Mouse (Mus musculus) kidney, postnatal 14 days (tissue): ENCODE results near the gene Stac2.
A peak's percentile ranks its signal among the peaks of the same experiment; 100 is the strongest.

Experiments used
- DNase-seq: peaks from one replicate; pipeline ENCODE4 v3.0.0; 2022; ENCODE audit warnings: mixed read lengths

Stac2 gene

DNA sequence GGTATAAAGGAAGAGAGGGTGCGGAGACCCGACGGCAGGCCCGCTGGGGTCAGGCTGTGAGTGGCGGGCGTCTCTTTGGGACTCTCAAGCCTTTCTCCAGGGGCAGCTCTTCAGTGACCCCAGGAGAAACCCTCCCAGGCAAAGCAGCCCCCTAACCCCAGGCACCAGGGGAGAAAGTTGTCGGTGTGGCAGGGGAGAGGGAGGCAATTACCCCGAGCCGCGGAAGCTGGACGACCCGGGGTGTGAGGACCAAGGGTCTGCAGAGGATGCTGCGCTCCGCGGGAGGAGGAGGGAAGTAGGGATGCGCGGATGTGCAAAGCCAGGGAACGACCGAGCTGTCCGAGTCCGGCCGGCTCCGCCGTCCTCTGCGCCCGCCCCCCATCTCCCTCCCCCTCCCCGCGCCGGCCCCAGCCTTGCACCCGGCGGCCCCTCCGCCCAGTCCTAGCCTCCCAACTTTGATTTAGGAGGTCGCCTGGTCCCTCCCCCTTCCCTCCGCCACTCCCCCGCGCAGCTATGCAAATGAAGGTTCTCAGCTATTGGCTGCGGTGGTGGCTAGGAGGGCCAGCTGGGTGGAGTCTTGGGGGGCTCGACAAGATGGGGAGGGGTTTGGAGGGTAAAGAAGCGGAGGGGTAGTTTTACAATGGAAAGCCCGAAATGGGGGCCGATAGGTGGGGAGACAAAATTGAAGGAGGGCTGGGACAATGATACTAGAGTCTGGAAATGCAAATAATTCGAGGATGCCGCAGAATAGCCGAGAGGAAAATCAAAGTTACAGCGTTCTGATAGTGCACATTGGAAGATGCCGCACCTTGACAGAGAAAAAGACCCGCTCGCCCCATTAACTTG lies at the start of gene Stac2:
TSS of gene Stac2 (minus strand) at position 474 of the 846 bp plus-strand sequence.
- peak; percentile 88 for DNase-seq

DNA sequence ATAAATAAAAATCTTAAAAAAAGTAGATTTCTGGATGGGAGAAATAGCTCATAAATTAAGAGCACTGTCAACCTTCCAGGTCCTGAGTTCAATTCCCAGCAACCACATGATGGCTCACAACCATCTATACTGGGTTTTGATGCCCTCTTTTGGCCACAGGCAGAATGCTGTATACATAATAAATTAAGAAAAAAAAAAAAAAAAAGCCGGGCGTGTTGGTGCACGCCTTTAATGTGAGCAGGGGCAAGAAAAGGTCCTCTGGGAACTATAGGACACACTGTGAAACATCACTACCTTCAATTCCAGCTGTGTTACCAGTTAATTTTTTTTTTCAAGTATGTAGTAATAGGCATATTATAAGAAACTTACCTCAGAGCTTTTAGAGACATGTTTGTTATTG lies 48.1 kb upstream of the Stac2 start:
- no peak for DNase-seq

DNA sequence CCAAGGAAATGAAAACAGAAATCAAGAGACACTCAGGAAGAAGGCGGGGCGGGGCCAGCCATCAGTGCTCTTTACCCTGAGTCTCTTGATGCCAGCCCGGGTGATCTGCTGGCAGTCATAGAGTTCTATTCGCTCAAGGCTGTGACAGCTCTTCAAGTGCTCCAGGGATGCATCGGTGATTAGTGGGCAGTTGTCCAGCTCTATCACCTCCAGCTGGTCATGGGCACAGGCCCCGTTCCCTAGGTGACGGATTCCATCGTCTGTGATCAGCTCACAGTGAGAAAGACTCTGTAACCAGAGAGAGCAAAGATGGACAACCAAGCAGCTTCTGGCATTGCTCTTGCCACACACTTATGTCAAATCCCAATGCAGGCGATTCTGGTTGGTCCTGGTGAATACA lies 37.3 kb upstream of the Stac2 start:
- DNase-seq, result no peak

DNA sequence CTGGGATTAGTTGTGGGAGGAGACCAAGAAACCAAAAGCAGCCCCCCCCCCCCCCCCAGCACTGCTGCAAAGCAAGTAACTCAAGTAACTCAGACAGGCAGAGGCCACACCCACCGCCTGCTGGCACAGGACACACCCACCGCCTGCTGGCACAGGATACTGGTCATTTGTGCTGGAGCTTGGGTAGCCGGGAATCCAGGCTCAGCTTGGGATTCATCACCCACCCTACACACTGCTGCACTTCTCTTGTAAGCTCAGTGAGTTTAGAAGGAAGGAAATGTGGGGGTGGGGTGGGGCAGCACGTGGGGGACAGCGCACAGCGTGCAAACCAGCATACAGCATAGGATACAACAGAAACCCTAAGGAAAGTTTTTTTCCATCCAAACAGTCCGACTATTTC lies 35.0 kb upstream of the Stac2 start:
- peak; percentile 45 for DNase-seq

DNA sequence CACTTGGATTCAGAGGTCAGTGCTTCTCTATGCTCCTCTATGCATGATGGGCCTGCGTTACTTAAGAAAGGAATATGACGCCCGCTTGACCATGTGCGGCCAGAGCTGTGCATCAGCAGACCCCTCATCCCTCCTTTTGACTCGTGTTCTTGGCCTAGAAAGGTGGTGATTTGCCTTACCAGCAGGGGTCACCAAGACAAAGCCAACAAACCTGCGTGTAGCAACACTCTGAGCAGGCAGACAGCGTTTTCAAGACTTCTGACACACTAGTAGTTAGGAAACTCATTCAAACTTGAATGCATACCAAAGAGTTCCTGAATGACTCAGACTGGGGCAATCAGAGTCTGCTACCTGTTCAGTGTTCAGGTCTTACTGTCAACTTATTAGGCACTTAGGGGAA lies 33.3 kb upstream of the Stac2 start:
- no peak for DNase-seq

DNA sequence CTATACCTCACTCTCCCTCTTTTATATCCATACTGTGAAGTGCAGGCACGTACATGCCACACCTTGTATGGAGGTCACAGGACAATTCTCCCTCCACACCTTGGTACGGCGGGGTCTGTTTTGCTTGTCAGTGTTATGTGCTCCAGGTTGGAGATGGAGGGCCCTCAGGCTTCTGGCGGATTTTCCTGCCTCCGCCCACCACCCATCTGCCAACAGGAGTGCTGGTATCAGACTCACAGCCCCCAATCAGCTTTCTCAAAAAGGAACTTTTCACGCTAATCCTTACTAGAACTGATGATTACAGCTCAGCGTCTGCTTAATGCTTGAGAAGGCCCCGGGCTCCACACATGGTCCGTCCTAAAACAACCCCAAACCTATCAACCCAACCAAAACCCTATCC lies 32.9 kb upstream of the Stac2 start:
- no peak for DNase-seq

DNA sequence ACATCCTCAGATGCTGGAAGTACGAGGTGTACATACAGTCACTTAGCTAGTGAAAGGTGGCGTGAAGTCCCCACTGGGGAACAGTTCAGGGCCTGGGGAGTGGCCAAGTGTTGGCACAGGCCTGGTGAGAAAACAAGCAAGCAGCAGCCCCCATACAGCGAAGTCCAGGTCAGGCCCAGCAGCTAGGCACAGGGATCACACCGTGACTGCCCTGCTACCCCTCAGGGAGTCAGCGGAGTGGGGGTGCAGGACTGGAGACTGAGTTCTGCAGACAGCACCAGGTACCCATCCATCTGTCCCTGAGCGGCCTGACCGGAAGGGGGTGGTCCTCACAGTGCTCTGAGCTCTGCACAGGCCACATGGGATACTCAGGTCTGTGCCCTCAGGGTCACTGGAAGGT lies 29.5 kb upstream of the Stac2 start:
- DNase-seq, result no peak

DNA sequence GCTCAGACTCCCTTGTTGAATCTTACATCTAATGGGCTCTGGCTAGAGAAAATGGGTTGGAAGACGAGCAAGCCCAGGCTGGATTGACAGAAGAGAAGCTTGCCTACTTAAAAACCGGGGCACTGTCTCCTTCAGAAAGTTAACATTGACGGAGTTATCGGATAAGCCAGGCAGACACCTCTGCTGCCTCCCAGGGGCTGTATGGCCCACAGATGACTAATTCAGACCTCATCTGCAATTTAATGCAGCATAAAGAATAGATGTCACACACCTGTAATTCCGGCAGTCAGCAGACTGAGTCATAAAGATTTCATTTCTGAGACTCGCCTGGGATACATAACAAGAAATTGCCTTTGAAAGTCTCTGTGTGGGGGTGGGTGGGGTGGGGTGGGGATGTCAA lies 27.2 kb upstream of the Stac2 start:
- no peak for DNase-seq

DNA sequence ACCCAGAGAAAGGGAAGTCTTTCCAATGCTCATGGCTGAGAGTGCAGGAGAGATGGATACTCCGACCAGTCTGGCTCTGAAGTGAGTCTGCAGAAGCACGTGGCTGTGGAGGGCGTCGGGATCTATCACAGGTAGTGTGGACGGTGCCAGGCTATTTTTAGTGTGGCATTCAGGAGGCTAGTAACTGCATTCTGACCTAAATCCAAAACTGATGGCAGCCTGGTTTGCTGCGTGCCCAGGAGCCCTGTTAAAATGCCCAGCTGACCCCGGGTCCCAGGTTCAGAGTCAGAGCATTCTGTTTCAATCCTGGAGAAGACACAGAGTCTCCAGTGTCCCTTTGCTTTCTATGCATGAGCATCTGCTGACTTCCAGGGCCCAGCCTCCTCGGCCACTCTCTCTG lies 23.8 kb upstream of the Stac2 start:
- no peak for DNase-seq

DNA sequence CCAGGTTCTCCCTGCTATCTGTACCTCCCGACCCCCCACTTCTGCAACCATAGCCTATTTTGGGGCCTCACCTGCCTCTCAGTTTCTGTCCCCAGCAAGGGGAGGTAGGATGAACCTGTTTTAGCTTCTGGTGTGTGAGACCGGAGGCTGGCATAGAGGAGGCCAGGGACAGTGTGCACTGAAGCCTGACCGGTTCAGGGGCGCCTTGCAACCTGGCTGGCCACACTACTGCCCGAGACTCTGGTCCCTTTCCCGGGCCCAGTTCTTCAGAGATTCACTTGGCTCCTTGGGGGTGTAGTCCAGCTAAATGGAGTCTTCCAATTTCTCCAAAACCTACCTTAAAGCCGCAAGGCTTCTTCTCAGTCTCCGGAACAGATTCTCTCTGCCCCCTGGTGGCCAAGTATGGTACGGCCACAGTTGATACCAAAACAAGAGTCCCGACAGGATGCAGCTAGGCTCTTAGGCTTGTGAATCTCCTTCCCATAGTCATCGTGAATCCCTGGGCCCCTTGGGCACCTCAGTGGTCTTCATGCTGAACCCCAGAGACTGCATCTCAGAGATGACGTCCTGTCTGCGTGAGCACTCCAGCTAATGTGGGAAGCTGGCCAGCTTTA lies 22.0 kb upstream of the Stac2 start:
- DNase-seq, result peak; percentile 87

DNA sequence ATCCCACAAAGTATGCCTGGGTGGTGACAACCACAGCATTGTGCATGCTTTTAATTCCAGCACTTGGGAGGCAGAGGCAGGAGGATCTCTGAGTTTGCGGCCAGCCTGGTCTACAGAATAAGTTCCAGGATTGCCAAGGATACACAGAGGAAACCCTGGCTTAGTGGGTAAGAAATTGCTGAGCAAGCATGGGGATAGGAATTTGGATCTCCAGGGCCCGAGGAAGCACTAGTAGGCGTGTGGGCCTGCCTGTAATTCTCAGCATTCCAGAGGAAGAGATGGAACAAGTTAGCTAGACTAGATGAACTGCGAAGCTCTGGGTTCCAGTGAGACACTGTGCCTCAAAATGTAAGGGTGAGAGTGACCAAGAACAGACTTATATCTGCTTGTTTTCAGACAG lies 20.2 kb upstream of the Stac2 start:
- no peak for DNase-seq

DNA sequence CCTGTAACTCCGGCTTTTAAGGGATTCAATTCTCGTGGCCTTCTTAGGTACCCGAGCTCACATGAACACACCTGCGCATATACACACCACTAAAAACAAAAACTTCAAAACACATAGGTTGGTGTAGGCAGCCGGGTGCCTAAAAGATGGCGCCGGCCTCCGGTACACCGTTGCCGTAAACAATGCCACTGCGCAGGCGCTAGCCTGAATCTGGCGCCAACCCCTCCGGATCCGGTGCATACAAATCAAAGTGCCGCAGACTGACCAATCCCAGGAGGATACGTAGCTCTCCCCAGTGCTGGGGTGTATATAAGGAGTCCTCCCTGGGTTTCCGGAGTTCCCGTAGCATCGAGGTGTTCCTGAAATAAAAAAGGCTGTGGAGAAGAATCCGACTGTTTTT lies 14.0 kb upstream of the Stac2 start:
- no peak for DNase-seq

DNA sequence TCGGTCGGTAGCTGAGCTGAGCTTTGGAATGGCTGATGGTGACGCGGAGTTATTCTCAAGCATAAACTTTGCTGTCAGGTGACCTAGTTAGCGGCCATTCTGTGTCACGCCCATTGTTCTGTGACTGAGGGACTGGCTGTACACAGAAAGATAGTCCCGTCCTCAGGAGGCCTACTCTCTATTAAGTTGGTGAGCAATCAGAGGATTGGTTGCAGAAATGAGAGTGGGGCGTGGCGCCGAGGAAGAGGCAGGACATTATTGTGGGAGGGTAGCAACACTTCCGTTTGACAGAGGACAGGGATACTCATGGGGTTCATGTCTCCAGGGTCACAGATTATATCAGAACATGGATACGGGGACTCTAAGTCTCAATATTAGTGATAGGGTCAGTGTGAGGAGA lies 12.9 kb upstream of the Stac2 start:
- DNase-seq, result no peak

DNA sequence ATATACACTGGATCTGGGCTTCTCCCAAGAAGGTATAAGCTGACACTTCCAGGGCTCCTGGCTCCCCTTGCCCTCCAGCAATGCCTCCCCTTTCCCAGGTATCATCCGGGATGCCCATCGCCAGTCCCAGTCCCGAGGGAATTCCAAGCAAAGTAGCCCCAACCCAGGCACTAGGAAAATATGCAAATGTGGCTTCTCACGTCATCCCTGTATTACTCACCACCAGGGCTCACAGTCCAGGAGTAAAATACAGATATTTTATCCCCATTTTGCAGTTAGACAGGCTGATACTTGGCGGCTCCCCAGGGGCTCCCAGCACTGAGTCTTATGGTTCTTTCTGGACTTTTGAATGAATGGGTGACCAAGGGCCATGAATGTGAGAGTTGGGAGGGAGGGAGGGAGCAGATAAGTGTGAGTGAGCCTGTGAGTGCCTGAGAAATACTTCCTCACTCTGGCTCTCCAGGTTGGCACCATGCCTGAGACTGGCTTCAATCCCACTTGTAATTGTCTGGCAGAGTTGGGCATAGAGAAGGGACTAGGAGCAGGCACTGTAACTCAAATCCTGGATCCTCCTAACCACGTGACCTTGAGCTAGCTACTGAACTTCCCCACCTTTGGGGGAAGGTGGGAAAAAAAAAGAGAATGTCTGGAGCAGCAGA lies 8.8 kb upstream of the Stac2 start:
- DNase-seq, result peak; percentile 25

DNA sequence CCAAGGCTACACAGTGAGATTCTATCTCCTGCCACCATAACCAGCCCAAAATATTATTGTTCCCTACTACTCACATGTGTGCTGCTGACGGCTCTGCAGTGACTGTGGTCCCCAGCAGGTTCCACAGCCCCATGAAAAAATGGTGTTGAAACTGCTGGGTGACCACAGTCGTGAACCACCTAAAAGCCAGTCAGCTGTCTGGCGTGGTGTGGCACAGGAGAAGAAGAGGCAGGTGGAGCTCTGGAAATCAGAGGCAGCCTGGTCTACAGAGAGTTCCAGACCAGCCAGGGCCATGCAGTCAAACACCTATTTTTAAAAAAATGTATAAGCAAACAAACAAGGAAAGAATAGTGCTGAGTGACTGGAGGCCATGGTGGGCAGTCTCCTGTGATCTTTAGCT lies 8.2 kb upstream of the Stac2 start:
- no peak for DNase-seq

DNA sequence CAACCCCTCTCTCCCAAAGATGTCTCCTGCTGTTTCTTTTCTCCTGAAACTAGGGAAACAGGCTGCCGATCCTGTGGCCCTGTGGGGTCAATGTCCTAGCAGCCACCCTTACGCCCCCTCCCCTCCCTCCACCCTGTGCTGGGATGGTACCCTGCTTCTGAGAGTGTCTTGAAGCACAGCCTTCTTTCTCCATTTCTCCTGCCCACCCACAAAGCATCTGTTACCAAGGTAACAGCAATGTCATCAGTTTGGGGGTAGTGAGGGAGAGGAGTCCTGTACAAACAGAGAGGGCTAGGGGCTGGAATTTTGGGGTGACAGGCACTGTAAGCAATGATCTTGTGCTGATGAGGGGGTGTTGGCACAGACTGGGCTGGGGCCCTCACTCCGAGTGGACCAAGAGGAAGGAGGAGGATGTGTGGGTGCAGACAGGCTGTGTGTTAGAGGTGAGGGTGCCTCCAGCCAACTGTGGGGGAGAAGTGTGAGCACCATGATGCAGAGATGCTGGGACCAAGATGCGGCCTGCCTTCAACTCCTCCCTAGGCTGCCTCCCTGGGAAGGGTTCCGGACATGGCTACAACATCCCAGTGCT lies 6.9 kb upstream of the Stac2 start:
- no peak for DNase-seq

DNA sequence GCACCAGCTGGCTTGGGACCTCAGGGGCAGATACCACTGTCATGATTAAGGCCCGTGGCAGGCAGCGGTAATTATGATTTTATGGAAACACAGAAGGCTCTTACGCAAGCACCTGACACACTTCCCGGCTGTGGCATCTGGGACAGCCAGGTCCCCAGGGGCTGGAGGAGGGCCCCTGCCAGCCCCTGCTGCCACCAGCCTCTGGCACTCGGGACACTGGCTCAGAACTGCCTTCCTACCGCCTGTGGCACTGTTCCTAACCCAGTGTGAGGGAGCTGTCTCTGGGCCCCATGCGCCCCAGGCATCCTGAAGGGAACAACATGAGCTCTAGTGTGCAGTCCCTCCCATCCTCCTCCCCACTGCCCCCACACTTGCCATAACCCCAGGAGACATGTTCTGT lies 6.4 kb upstream of the Stac2 start:
- no peak for DNase-seq

DNA sequence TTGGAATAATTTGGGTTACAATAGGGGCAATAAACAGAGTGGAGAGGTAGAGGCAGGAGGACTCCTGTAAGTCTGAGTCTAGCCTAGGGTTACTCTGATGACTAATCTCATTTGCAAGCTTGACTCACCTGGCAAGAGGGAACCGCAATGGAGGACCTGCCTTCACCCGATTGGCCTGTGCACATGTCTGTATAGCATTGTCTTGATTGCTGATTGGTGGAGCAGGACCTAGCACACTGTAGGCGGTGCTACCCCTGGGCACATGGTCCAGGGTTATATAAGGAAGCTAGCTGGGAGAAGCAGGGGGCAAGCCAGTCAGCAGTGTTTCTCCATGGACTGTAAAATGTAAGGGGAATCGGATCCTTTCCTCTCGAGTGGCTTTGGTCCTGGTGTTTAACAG lies 4.7 kb upstream of the Stac2 start:
- DNase-seq, result no peak

DNA sequence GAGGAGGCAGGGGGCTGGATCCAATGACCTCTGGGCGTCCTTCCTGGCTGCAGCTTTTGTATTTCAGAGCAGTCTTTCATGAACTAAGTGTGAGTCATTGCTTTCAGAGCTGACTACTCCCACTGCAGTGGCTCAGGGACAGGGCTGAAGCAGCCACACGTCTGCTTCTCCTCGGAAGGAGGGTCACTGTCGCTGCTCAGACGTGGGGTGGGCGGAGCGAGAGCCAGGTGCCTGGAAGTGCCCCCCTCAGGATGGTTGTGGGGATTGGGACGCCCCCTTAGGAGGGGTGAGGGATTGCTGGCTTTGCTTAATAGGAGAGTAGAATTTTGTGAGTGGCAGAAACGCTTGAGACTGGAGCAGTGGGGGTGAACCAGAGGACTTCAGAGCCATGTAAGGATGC lies 4.2 kb upstream of the Stac2 start:
- DNase-seq, result no peak

DNA sequence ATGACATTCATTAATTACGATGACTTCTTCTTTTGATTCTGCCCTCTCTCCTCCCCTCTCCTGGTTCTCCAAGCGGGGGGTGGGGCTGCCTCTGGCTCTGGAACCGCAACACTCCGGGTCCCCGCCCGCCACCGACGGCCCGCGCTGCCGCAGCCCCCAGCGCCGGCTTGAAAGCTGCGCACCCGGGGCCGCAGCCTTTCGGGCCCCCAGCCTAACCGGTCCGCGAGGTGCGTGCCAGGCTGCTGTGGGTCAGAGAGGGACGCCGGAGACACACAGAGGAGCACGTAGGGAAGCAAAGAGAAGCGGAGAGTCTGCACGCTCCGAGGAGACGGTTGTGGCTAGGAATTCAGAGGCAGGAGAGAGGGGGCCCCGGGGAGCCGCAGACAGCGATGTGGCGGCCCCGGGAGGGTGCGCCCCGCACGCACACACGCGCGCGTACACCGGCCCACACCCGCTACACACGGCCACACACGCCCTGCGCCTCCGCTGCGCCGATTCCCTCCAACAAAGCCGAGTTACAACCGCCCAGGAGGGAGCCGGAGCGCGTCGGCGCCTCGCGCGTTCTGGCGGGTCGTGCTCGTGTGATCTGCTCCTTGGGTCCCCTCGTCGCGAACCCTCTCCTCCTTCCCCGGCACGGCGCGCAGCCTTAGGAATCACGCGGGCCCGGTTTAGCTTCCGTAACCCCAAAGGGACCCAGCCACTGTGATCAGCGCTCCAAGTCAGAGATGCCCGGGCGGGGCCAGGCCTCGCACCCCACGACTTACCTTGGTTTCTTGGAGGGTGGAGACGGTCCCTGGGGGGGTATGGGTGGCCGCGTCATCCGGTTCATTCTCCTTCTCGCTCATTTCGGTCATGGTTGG lies 903 bp downstream of the Stac2 start:
- no peak for DNase-seq

DNA sequence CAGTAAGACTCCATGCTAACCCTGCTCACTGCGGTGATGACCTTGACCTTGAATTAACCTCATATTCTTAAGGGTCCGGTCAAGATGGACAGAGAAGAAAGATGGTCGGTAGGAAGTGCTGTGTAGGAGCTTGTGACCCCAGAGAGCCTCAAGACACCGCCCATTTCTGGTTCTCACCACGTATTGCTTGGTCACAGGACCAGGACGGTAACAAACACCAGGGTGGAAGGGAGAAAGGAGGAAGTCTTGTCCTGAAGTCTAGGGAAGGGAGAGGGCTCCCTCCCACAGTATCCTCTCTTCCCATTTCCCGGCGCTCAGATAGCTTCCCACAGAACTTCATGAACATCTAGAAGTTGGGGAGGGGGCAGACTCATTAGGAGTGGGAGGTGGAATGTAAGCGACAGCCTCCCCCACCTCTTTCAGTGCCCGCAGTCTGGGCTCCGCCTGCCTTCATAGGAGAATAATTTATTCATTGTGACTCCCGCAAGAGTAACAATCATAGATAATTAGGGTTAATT lies 1.6 kb downstream of the Stac2 start:
- DNase-seq, result no peak

DNA sequence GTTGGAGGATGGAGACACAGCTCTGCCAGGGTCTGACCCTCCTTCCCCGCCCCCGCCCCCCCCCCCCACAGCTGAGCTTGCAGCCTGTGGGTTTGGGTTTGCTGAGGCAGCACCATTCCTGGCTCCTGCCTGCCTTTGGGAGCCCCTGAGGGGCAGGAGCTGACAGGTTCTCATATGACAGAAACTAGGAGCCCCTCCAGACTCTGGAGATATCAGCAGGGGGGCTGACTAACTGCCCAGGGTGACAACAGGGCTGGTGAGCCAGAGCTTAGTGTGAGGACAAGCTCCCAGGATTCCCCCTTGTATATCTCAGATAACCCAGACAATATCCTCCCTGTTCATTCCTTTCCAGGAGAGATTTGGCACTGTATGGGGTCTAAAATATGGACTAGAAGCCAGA lies 2.3 kb downstream of the Stac2 start:
- DNase-seq, result no peak

DNA sequence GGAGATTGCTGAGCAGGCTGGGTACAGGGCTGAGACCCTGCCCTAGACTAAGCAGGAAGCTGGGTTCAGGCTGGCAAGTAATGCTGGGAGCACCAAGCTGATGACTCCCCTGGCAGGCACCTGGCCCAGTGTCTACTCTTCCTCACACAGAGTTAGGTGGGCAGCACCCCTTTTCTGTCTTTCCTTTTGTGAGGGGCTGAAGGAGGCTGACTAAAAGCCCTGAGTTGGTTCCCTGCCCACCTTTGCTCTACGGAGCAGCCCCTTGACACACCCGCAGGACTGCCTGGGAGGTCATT lies 2.8 kb downstream of the Stac2 start:
- DNase-seq, result no peak
